Mouse (Mus musculus) adrenal gland, postnatal 4 days (tissue): Measurements from ENCODE around the gene Fbxw8. TPM values are rescaled to one million over a fixed set of nuclear protein-coding genes. Genes with fewer than 3 reads are reported as not detected.

Source experiments
- DNase-seq, 2 experiments: peaks; one replicate each; pipeline ENCODE4 v3.0.0; 2021 to 2022; ENCODE audit warnings: low spot score in 2 of 2, mixed read lengths in 2 of 2
- total RNA-seq, 2 experiments: library from RNA; stranded (reverse); gene quantifications; 2 replicates each; pipeline ENCODE4 v1.2.3; 2021

The Fbxw8 gene
- total RNA-seq, 2 experiments from 2014 or later = 53.7 to 62.5 TPM

DNA sequence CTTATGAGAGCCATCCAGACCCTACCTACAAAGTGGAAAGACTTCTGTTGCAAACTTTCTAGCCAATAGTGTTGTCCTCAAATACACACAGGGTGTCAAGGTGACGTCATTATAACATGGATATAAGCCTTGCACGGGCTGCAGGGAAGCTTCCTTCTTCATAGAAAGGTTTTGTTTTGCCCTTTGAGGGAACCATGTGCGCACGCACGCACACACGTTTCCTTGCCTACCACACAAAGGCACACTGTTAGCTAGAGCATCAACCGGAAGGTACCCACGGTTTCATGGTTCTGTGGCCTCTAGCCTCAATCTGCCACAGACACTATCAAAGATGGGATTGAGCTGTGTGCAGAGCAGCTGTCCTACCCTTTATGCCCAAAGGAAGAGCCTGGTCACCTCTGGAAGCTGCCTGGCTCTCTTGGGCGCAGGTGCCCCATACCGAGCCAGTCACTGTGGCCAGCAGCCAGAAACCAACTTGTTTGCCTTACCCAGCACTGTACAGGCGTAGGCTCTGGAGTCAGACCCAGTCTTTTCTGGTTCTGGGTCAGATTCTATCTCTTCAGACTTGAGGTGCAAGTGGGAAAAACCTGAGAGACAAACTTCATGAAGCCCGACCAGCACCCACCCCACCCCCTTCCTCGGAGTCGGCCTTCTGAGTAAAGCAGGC, 108.0 kb downstream of the Fbxw8 start:
- no peak for DNase-seq

DNA sequence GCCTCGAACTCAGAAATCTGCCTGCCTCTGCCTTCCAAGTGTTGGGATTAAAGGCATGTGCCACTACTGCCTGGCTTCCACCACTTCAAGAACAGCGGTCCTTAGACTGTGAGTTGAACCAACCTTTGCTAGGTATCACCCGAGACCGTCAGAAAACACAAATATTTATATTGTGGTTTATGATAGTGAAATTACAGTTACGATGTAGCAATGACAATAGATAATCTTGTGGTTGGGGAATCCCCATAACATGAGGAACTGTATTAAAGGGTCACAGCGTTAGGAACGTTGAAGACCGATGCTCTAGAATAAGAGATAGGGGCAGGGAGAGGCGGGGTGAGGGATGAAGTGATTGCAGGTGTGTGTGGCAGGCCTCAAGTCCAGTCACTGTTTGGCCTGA, 109.9 kb downstream of the Fbxw8 start:
- no peak for DNase-seq

DNA sequence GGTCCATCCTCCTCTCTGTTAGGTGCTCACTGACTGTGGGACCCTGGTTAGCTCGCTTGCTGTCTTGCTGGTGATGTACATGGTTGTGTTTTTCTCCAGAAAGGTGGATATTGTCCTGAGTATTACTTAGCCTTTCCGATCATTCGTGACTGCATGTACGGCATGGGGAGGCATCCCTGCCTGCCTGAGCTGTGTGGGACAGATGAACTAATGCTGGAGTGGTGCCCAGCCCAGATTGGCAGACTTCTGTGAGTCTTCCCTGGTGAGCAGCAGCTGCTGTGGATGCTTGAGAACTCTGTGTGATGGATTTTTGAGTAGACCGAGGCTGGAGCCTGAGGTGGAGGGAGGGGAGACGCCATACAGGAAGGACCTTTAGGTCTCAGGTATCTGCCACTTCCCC, 110.4 kb downstream of the Fbxw8 start:
- no peak for DNase-seq

DNA sequence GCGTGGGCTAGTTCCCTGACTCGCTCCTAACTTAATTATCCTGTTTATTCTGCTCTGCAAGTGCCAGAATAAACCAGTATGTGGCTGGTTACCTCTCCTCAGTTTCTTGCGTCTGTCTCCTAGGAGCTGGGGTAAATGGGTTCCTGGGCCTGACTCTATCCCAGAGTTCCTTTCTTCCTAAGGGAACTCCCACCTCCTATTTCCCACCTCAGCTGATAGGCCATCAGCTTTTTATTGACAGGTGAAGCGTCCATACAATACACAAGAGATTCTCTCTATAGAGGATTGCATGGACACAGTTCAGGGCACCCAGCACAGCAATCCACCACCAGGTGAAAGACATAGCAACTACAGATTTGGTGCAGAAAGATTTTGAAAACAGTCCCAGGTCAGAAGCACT, 111.5 kb downstream of the Fbxw8 start:
- no peak for DNase-seq

DNA sequence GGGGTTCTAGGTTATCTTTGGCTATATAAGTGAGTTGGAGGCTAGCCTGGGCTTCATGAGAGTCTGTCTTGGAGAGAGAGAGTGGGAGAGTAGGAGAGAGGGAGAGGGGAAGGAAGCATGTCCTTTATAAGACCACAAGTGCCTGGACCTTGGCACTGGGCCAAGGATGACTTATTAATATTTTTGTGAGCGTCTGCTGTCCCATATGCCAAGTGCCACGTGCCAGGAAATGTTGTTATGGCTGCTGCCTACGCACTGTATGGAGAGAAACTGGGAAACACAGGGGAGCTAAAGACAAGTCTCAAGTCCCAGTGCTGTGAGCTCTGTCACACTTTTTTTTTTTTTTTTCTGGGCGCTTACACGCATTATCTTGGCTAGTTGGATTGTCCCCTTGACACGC, 112.7 kb downstream of the Fbxw8 start:
- DNase-seq = no peak

DNA sequence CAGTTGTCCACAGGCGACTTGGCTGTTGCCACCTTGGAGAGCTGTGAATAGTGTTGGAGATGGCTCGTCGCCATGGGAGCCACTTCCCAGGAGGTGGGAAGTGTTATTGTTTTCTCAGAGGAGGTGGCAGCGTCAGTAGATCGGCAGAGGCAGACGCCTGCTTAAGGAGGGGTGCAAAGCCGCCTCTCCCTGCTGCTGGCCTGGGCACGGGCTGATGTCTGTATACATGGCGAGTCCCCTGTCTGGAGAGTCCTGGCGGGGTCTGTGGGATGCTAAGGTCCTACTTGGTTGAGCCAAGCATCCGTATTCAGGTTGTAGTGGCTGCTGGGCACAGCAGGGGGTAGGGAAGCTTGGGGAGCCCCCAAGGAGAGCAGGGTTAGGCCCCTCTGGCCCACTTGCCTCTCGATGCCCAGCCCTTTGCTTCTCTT, 116.0 kb downstream of the Fbxw8 start:
- no peak for DNase-seq

DNA sequence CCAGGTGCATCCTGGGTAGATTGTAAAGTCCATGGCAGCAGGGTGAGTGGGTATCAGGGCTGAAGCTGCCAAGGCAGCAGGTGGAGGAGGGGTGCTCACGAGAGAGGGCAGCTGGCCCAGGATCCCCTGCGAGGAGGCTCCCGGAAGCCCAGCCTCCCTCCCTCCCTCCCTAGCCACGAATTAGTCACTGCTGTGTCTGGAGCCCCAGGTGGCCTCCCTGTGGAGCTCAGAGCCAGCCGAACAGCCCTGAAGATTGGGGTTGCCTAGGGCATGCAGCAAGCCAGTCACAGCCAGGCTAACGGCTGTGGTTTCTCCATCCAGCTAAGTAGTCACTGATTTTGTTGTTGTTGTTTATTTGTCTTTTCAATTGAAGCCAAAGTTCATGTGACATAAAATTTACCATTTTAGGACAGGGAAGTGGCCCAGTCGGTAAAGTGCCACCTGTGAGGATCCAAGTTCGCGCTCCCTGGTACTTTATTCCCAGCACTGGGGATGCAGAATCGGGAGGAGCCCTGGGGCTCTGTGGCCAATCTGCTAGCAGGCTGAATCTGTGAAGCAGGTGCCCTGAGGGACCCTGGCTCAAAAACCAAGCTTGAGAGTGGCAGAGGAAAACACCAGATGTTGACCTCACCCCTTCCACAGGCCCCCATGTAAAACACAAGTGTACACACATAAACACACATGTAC, 117.3 kb downstream of the Fbxw8 start:
- no peak for DNase-seq

DNA sequence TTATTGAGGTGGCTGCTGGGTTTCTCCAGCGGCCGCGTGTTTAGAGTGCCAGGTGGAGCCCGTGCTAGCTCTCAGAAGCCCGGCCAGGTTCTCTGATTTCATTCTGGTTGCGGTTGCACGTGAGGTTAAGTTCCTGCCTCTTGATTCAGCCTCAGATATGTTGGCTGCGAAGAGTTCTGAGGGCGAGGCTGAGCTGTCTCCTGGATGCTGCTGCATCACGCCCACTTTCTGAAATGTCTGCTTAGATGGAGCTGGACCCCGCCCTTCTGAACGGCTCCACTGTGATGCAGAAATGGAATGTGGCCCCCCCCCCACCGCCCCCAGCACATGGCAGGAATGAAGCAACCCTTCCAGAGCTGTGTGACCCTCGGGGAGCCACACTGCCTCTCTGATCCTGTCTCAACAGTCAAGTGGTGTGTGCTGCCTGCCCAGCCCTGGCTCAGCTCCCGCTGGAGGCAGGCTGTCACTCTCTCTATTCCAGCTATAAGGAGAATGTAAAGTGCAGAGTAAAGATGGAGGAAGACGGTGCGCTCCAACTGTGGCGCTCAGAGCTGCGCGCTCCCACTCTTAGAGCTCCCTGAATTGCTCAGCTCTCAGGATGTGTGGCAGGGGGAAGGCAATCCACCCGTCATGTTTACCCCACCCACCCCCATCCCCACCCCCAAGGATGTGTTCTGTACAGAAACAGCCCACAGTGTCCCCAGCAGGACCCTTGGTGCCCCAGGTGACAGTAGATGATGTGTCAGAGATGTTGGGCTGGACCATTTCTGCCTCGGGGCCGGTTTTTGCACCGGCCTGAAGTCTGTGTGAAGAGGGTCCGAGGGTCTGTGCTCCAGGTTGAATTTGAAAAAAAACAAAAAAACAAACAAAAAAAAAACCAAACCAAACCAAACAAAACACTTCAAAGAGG, 118.1 kb downstream of the Fbxw8 start:
- DNase-seq = no peak

DNA sequence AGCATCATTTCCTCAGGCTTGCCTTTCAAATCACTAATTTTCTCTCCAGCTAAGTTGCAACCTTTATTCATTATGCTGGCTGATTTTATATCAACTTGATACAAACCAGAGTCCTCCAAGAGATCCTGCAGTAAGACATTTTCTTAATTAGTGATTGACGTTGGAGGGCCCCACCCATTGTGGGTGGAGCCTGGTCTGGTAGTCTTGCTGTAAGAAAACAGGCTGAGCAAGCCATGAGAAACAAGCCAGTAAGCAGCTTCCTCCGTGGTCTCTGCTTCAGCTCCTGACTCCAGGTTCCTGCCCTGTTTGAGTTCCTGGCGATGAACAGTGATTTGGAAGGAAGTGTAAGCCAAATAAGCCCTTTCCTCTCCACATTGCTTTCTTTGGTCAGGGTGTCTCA, 119.5 kb downstream of the Fbxw8 start:
- no peak for DNase-seq

DNA sequence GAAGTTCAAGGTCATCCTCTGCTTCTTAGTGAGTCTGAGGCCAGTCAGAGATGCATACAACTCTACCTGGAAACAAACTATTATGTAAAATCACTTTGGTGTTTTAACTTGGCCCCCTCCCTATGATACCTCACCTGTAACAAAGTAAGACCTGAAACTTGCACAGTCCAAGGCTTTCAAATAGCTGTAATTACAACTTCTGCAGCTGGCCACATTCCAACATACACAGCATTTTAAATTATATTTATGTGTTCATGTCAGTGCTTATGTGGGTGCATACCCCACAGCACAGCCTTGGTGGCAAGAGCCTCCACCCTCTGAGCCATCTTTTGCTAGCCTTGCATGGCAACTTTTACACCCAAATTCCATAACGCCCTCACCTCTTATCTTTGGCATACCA, 120.6 kb downstream of the Fbxw8 start:
- DNase-seq = no peak

DNA sequence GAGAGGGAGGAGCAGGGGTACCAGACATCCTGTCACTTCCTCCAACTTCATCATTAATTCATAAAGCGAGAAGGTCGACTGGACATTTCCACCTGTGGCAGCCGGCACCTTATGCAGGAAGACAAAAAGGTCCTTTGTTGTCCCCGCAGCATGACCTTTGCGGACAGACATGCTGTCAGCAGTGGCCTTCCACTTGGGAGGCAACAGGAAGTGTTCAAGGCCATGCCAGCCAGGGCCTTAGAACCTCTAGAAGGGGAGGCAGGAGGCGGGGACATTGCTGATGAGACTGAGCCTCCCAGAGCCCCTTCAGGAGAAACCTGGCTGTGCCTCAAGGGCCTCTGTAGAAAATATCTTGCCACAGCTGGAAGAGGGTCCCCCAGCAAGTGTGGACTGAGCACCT, 121.5 kb downstream of the Fbxw8 start:
- no peak for DNase-seq

DNA sequence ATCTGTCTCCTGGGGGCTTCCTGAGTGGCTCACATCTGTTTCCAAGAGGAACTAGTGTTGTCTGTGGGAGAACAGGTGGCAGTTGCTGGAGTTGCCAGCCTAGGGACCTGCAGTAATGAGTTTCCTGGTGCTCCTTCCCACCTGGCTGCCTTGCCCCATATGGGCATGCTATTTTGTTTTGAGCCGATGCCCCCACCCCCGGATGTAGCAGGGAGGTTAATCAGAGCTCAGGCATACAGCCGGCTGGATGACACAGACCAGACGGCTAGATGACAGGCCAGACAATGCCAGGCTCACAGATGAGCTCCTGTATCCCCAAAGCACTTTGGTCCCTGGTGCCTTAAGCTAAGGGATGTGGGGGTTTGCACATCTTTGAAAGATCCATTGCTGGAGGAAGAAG, 121.9 kb downstream of the Fbxw8 start:
- DNase-seq = no peak

DNA sequence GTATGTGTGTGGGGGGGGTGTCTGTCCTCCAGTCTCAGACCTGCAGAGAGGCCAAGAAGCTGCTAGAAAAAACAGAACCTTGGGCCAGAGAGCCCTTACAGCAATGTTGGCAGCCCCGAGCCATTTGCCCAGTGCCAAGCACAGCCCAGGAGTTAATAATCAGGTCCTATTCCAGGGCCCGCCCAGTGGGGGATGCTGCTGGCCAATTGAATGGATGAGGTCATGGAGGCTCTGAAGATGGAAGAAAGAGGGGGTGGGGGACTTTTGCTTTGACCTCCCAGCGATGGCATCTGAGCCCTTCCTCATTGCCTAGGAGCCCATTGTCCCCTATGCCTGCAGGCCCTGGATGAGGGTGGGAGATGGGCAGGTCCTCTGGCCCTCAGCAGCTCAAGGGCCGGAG, 123.8 kb downstream of the Fbxw8 start:
- no peak for DNase-seq

DNA sequence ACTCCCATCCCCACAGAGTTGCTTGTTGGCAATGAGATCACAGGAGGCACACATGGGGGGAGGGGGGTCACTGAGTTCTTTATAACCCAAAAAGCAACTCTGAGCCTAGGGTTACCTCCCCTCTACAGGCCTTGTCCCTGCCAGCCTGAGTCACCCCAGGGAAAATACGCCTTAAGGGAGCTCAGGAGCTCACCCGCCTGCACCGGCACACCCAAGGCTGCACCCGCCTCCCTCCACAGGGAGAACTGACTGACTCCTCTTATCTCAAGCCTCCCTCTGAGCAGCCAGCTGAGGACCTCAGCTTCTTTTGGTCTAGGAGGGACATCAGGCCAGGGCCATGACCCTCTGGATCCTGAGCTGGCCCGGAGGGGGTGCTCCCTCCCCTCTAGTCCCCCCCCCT, 124.2 kb downstream of the Fbxw8 start:
- DNase-seq = no peak

DNA sequence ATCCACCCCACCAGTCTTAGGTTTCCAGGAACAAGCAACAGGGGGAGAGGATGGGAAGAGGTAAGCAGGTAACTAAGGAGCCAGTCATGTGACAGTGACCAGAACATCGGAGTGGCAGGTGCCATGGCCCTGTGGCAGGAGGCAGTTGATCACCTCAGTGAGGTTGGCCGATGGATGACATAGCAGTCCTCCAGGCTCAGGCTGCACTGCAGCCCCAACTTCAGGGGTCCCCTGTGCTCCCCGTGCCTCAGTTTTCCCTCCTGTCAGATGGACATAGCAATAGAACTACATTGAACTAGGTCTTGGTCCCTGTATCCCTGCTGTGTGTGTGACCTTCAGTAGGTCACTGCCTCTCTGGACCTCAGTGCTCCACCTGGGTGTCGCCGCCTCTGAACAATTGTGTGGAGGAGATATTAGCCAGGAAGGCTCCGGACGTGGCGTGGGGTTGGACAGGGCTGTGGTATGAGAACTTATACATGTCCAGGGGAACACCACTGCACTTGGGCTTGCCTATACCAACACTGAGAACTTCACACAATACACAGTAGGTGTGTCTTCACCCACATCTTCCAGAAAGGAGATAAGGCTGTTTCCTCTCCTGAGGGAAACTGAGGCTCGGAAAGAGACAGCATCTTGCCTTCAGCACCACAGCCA, 125.1 kb downstream of the Fbxw8 start:
- no peak for DNase-seq

DNA sequence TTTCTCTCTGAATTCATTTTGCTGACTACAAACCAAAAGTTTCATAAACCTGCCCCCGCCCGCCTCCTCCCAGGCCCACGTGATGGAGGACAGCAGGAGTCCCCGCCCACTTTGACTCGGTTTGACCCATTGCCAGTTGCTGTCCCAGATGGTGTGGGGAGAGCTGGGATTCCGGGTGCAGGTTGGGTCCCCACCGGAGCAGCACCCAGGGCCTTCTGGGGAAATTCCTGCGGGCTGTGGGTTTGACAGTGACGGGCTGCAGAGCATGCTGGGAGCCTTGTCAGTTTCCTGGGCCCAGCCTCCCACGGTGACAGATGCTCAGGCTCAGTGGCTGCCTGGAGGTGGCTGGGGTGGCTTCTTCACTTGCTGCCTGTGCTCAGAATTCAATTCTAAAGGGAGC, 125.8 kb downstream of the Fbxw8 start:
- DNase-seq = no peak

DNA sequence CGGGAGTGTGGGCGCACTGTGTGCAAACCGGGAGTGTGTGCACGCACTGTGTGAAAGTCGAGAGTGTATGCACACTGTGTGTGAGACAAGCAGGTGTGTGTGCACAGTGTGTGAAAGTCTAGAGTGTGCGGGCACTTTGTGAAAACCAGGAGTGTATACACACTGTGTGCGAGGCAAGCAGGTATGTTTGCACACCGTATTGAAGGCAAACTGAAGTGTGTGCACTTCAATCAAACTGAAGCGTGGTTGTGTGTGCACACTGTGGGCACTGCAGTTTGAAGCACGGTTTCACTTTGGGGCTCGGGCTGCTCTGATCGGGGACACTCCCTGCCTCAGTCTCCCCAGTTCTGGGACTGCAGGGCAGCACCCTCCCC, 126.2 kb downstream of the Fbxw8 start:
- DNase-seq = no peak

DNA sequence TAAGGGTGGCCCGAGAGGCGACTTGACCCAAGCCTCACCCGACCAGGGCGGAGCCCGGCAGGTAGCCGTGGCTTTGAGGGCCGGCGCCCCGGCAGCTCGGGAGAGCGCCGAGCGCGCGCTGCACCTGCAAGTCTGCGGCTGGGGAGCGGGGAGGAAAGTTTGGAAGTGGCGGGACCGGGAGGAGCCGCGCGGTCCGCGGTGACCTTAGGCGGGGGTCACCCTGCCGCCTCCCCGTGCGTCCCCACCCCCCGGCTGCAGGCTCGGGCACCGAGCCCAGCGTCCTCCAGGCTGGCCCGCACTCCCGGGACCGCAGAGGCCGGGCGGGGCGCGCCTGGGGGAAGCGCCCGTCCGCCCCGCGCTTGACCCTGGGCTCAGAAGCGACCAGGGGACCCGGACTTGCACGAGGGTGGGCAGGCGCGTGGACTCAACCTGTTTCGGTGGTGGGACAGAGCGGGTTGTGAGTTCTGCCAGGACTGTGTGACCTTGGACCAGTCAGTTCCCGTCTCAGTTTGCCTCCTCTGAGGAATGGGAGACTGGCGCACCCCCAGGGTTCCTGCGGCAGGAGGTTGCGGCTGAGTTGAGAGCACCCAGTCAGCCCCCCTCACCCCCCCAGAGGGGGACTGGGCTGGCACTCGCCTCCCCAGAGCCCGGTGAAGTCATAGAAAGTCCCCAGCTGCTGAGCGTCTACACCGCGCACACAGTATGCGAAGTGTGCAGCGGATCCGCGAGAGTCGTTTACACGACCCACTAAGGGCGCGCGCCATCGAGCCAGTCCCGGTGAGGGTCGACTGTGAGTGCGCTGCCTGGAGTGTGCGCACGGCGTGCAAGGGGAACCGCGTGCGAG, 126.9 kb downstream of the Fbxw8 start:
- DNase-seq = no peak

DNA sequence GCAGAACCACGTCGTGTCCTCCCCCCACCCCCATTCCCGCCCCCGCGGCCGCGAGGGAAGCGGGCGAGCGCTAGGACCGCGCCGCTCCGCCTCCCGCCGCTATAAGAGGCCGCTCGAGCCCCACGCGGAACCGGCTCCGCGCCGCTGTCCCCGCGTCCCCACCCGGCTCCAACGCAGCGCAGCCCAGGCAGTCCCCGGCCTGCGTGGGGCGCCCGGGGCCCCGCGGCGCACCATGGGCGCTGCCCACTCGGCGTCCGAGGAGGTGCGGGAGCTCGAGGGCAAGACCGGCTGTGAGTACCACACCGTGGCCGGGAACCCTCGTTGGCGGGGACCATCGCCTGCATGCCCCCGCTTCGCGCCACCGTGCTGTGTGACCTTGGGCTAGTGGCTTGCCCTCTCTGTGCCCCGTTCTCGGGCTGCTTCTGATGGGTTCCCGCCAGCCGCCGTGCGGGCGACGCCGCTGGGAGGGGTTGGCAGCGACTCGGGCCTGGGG, 127.5 kb downstream of the Fbxw8 start, which contains the start of gene Tesc:
Tesc (plus strand) TSS at position 46 of the 493 bp plus-strand sequence.
- DNase-seq = no peak

DNA sequence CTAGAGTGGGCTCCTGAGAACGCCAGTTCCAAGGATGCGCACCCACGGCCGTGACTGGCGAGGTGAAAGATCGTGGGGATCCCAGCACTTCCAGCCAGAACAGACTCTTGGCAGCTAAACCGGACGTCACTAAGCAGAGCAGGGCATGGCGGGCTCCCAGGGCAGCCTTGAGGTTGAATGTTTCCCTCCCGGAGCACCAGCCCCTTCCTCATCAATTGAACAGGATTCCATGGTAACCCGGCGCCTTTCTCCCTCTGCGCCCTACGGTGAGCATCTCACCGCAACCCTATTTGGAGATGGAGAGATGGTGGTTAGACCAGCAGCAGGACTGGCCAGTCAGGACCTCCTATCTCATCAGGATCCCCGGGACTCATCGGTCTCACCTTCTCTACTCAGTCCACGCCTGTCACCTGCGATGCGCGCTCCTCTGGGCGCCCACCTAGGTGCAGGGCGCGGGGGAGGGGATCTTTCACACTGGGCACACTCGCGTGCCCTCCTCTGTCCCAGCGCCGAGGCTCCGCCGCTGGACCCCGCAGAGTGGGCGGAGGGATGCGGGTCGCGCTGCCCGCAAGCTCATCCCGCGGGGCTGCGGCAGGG, 128.1 kb downstream of the Fbxw8 start:
- DNase-seq = no peak
